Mouse (Mus musculus): ENCODE results near the gene Me3.

Me3 gene

GRCm38 (mm10) chr7:89833521-89833920 lies 201.3 kb downstream of the Me3 start:
- DNase-seq (ENCODE audit: low spot score) = no peak

GRCm38 (mm10) chr7:89835566-89835965 lies 203.4 kb downstream of the Me3 start:
- no peak for DNase-seq (ENCODE audit: low spot score)

GRCm38 (mm10) chr7:89836676-89837075 lies 204.5 kb downstream of the Me3 start:
- no peak for DNase-seq (ENCODE audit: low spot score)

- DNase-seq (ENCODE audit: low spot score) = no peak
These were observed 205.6 kb downstream of the Me3 start for GRCm38 (mm10) chr7:89837841-89838240.

GRCm38 (mm10) chr7:89839721-89840120 lies 207.5 kb downstream of the Me3 start:
- DNase-seq (ENCODE audit: low spot score) = no peak

GRCm38 (mm10) chr7:89841670-89842403 lies 209.6 kb downstream of the Me3 start:
- peak; percentile 92 for DNase-seq (ENCODE audit: low spot score)

- DNase-seq (ENCODE audit: low spot score) = no peak
These were observed 210.2 kb downstream of the Me3 start for GRCm38 (mm10) chr7:89842404-89842715.

- no peak for DNase-seq (ENCODE audit: low spot score)
These were observed 210.9 kb downstream of the Me3 start for GRCm38 (mm10) chr7:89843121-89843520.

GRCm38 (mm10) chr7:89843533-89843932 lies 211.3 kb downstream of the Me3 start:
- DNase-seq (ENCODE audit: low spot score) = no peak

GRCm38 (mm10) chr7:89845669-89846068 lies 213.5 kb downstream of the Me3 start:
- DNase-seq (ENCODE audit: low spot score) = no peak

- no peak for DNase-seq (ENCODE audit: low spot score)
These were observed 218.3 kb downstream of the Me3 start for GRCm38 (mm10) chr7:89850510-89850909.

- no peak for DNase-seq (ENCODE audit: low spot score)
These were observed 220.2 kb downstream of the Me3 start for GRCm38 (mm10) chr7:89852158-89853095.

GRCm38 (mm10) chr7:89853131-89853530 lies 220.9 kb downstream of the Me3 start:
- DNase-seq (ENCODE audit: low spot score) = no peak

- DNase-seq (ENCODE audit: low spot score) = no peak
These were observed 223.0 kb downstream of the Me3 start for GRCm38 (mm10) chr7:89855196-89855595.

- no peak for DNase-seq (ENCODE audit: low spot score)
These were observed 224.4 kb downstream of the Me3 start for GRCm38 (mm10) chr7:89856440-89857217.

- no peak for DNase-seq (ENCODE audit: low spot score)
These were observed 232.6 kb downstream of the Me3 start for GRCm38 (mm10) chr7:89864769-89865168.

- DNase-seq (ENCODE audit: low spot score) = no peak
These were observed 235.0 kb downstream of the Me3 start for GRCm38 (mm10) chr7:89867221-89867620.

- DNase-seq (ENCODE audit: low spot score) = no peak
These were observed 247.5 kb downstream of the Me3 start for GRCm38 (mm10) chr7:89879686-89880085.

- DNase-seq (ENCODE audit: low spot score) = no peak
These were observed 252.4 kb downstream of the Me3 start for GRCm38 (mm10) chr7:89884551-89884950.

GRCm38 (mm10) chr7:89891412-89891811 lies 259.2 kb downstream of the Me3 start:
- DNase-seq (ENCODE audit: low spot score) = no peak

- DNase-seq (ENCODE audit: low spot score) = no peak
These were observed 259.7 kb downstream of the Me3 start for GRCm38 (mm10) chr7:89891856-89892255.

- no peak for DNase-seq (ENCODE audit: low spot score)
These were observed 270.8 kb downstream of the Me3 start for GRCm38 (mm10) chr7:89903007-89903406.

Measured in layer of hippocampus, adult 9-10 months (tissue).